Mouse (Mus musculus): ENCODE data around the gene Olig2.

Gene Olig2

DNA sequence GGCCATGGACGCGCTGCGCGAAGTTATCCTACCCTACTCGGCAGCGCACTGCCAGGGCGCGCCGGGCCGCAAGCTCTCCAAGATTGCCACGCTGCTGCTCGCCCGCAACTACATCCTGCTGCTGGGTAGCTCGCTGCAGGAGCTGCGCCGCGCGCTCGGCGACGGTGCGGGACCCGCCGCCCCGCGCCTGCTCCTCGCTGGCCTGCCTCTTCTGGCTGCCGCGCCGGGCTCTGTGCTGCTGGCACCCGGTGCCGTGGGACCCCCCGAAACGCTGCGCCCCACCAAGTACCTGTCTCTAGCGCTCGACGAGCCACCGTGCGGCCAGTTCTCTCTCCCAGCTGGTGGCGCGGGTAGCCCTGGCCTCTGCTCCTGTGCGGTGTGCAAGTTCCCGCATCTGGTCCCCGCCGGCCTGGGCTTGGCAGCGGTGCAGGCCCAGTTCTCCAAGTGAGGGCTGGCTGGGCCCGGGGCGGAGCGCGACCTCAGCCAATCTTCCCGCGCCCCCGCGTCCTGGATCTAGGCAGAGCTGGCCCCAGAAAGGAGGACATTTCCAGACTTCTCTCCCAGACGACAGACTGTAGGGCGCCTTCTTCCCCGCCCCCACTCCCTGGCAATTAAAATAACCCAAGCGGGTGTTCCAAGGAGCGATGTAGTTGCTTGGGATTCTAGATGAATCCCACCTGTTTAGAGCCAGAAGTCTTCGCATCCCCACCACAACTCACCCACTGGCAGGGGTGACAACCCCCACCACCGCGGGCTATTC, 45.1 kb downstream of the Olig2 start:
- DNase-seq (ENCODE audit: extremely low spot score, low spot score), result peak; percentile 64

DNA sequence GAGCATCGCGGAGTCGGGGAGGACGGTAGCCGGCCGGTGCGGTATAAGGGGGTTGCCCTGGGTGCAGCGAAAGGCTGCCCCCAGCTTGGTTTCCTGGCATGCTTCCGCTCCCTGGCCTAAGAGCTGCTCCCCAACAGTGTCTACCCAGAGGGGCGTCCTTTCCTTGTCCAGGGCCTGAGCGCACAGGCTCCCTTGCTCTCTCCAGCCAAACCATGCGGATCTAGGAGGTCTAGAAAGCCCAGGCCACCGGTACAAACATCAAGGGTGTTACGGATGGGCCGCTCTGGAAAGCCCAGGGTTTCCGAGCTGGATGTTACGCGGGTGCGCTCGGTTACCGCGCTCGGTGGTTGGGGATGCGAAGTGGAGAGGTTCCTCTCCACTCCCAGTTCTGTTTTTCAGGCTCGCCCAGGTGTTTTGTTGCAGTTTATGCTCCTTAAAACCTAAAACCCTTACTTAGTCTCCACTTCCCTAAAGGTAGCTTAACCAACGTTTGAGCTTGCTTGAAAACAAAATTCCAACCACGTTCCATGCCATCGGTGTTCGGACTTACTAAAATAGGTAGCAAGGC, 45.8 kb downstream of the Olig2 start:
- DNase-seq (ENCODE audit: extremely low spot score, low spot score), result peak; percentile 55

DNA sequence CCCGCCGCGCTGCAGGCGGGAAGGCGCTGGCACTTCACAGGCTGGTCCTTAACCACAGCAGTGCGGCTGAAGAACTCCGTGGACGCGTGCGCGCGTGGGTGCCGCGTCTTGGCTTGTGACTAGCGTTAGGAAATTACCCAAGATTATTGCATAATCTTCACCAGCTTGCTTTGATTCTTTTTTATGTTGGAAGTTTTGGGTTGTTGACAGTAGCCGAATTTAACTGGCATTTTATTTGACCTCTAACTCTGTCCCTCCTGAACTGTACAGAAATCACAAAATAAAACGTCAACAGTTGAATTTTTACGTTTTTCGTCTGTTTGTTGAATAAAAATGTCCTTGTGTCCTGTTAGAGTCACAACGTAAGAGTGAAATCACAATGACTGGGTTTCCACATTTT, 46.4 kb downstream of the Olig2 start:
- DNase-seq (ENCODE audit: extremely low spot score, low spot score), result no peak

All from neural tube, embryonic 10.5 days (tissue).